In the genomic region with DNA sequence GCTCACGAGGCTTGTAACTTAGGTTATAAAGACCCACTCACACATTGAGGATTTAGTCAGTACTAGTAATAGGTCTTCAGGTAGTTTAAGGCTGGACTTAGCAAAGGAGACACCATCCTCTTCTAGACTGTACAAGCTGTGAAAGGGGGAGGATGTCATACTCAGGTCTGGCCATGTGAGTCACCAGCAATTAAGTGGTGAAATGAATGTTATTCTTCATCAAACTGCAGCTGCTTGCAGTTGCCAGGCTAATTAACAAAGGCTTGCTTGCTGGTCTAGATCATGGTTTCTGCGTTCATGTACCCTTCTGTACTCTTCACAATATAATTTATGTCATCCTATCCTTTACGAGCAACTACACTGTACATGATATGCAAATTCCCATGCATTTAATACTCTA, we compare ENCODE assay signal across 35 mouse cellular contexts.
"Had no signal": no experiment of that assay in that cellular context is flagged by ENCODE, and none has a peak within 500 bp of the region (broad histone marks: within the 10 kb centered on the region; RNA-seq: fewer than 3 reads in every experiment).

No protein-coding gene starts in this region.

- H3K27ac ChIP-seq: heart, embryonic 10.5 days; heart, embryonic 13.5 days; heart, embryonic 15.5 days; hindbrain, embryonic 10.5 days; hindbrain, embryonic 12.5 days; hindbrain, embryonic 13.5 days; hindbrain, embryonic 14.5 days; hindbrain, embryonic 15.5 days; hindbrain, postnatal 0 days; intestine, embryonic 15.5 days; kidney, embryonic 15.5 days; kidney, postnatal 0 days; layer of hippocampus, adult 2 months had no signal

- H3K36me3 ChIP-seq: heart, embryonic 10.5 days; heart, embryonic 12.5 days; heart, embryonic 13.5 days; heart, embryonic 15.5 days; hindbrain, embryonic 10.5 days; hindbrain, embryonic 12.5 days; hindbrain, embryonic 13.5 days; hindbrain, embryonic 15.5 days; intestine, embryonic 15.5 days; kidney, embryonic 15.5 days had no signal

- H3K4me1 ChIP-seq: heart, embryonic 10.5 days; heart, embryonic 12.5 days; heart, embryonic 13.5 days; heart, embryonic 15.5 days; hindbrain, embryonic 13.5 days; hindbrain, embryonic 15.5 days; intestine, embryonic 15.5 days; kidney, embryonic 15.5 days had no signal

- H3K9me3 ChIP-seq: heart, embryonic 10.5 days; heart, embryonic 12.5 days; heart, embryonic 13.5 days; heart, embryonic 15.5 days; hindbrain, embryonic 10.5 days; hindbrain, embryonic 12.5 days; hindbrain, embryonic 13.5 days; hindbrain, embryonic 15.5 days; intestine, embryonic 15.5 days; kidney, embryonic 15.5 days had no signal

- H3K4me3 ChIP-seq: heart, embryonic 10.5 days; heart, embryonic 12.5 days; heart, embryonic 13.5 days; heart, embryonic 15.5 days; hindbrain, embryonic 10.5 days; hindbrain, embryonic 12.5 days; hindbrain, embryonic 13.5 days; hindbrain, embryonic 15.5 days; intestine, embryonic 15.5 days; kidney, embryonic 15.5 days; layer of hippocampus, adult 2 months had no signal

- H3K27me3 ChIP-seq: heart, embryonic 12.5 days; heart, embryonic 13.5 days; heart, embryonic 15.5 days; hindbrain, embryonic 12.5 days; hindbrain, embryonic 13.5 days; hindbrain, embryonic 15.5 days; intestine, embryonic 15.5 days; kidney, embryonic 15.5 days had no signal

- DNase-seq: heart, postnatal 10 days; heart, postnatal 14 days; heart, postnatal 36 days; heart, postnatal 4 days; kidney, adult 11 months; kidney, adult 18-20 months; kidney, adult 2 months; kidney, adult 8-10 months; kidney, adult 9 months; kidney, postnatal 10 days; kidney, postnatal 14 days; kidney, postnatal 25 days; kidney, postnatal 36 days; kidney, postnatal 4 days; layer of hippocampus, adult 9-11 months; layer of hippocampus, postnatal 36 days had no signal

- ATAC-seq: hindbrain, embryonic 16.5 days; hindbrain, postnatal 0 days; inflammation-experienced regulatory T-cells, adult 6 months; intestine, embryonic 15.5 days; intestine, embryonic 16.5 days; intestine, postnatal 0 days had no signal

- H3K4me2 ChIP-seq: heart, embryonic 11.5 days; heart, embryonic 12.5 days; heart, embryonic 13.5 days; heart, embryonic 15.5 days; hindbrain, embryonic 12.5 days; hindbrain, embryonic 13.5 days; hindbrain, embryonic 14.5 days; hindbrain, embryonic 15.5 days; intestine, embryonic 15.5 days; kidney, embryonic 15.5 days had no signal

- H3K9ac ChIP-seq: heart, embryonic 12.5 days; heart, embryonic 13.5 days; heart, embryonic 15.5 days; hindbrain, embryonic 12.5 days; hindbrain, embryonic 13.5 days; hindbrain, embryonic 14.5 days; hindbrain, embryonic 15.5 days; intestine, embryonic 15.5 days; kidney, embryonic 15.5 days had no signal
